Mouse (Mus musculus) ES-E14 (cell line): ENCODE data around the gene Mymx.

Experiments used
- CHD2 ChIP-seq: IDR thresholded peaks from 2 replicates; pipeline ENCODE4 v1.6.1; 2014; ENCODE audit warnings: mild to moderate bottlenecking, low read depth, low read length, inconsistent platforms
- MAFK ChIP-seq: IDR thresholded peaks from 2 replicates; pipeline ENCODE4 v1.6.1; 2014; ENCODE audit warnings: mild to moderate bottlenecking, low read depth, low read length, inconsistent platforms; ENCODE audit not compliant: insufficient read depth

DNA sequence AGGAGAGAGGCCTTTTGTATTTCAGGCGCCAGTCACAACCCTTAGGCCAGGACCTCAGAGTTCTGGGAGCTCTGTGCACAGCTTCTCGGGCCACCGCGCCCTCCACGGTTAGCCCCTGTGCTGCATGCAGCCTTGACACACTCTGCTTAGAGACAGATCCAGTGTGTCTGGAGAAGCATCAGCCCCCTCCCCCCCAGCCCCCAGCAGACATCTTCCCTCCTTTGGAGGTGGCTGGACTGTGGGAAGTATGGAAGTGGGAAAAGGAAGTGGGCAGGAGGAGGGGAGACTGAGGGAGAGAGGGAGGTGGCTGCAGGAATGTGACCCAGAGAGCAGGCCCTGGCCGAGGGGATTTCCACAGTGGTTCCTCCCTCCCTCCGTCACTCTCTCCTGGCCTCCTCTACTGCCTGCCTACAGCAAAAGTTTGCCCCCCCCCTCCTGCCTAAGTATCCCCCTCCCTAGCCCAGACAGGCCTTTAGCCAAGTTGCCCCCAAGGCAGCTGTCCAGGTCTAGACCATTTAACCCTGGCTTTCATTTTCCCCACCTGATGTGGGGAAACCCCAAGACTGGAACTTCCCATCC lies 44.6 kb downstream of the Mymx start:
- TF ChIP-seq CHD2 = no peak
- TF ChIP-seq MAFK = no peak
